Mouse (Mus musculus): ENCODE measurements around the gene Cstf3.

Gene Cstf3

GRCm38 (mm10) chr2:104603431-104603830 lies 13.1 kb downstream of the Cstf3 start:
- no peak for DNase-seq (ENCODE audit: extremely low read depth, low read depth)

DNA sequence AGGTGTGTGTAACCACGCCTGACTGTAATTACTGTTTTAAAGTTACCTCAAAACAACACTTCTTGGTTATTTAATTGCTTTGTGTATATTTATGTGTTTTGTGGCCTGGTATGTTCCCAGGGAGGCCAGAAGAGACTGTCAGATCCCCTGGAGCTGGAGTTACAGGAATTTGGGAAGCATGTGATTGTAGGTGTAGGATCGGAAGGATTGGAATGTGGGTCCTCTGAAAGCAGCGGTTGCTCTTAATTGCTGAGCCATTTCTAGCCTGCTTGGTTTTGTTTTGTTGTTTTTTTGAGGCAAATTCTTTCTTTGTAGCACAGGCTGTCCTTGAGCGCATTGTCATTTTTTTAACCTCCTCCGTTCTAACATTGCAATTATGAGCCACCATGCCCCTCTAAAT lies 14.4 kb downstream of the Cstf3 start:
- DNase-seq (ENCODE audit: extremely low read depth, low read depth), result no peak

- DNase-seq (ENCODE audit: extremely low read depth, low read depth), result no peak
Measured at GRCm38 (mm10) chr2:104605560-104605959, 15.2 kb downstream of the Cstf3 start.

DNA sequence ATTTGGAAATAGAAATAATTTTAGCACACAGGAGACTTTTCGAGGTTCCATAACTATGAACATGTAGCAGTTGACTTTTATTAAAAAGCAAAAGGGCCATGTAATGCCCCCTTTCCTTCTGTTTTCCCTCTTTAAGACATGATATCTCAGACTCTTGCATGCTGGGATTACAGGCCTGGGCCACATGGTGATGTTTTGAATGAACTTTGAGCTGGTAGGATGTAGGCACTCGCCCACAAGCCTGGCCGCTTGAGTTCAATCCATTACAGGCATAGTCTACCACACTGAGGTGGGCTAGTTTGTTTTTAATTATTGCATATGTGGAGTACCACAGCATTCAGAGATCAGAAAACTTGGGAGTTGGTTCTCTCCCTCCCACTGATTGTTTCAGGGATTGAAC lies 24.5 kb downstream of the Cstf3 start:
- no peak for DNase-seq (ENCODE audit: extremely low read depth, low read depth)

DNA sequence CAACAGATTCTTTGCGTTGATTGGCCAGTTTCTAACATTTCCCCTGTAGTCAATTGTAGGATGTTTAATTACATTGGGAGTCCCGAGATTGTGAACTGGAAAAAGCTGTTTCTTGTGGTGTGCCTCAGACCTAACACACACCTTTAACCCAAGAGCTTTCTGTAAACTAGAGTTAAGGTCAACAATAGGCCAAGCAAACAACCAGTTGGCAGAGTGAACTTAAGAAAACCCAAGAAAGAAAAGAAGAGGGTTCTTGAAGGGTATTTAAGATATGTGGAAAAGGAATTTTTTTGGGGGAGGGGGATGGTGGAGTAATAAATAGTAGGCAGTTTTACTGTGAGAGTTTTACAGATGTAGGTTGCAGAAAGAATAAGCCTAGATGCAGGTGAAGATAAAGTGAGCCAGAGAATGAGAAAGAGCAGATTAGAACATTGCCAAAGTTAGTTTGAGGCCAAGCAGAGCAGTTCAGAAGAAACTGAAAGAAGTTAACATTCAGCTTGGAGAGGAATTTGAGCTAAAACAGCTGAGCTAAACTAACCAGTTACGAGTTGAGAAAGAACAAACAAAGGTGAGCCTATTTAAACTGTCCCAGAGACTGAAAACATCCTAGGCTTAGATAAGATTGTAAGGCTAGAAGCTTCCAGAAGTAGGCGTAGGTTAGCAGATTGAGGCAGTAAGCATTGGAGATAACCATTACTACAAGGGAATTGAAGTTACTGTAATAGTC lies 25.8 kb downstream of the Cstf3 start:
- no peak for DNase-seq (ENCODE audit: extremely low read depth, low read depth)

- DNase-seq (ENCODE audit: extremely low read depth, low read depth), result no peak
Measured at GRCm38 (mm10) chr2:104658659-104659058, 68.3 kb downstream of the Cstf3 start.

DNA sequence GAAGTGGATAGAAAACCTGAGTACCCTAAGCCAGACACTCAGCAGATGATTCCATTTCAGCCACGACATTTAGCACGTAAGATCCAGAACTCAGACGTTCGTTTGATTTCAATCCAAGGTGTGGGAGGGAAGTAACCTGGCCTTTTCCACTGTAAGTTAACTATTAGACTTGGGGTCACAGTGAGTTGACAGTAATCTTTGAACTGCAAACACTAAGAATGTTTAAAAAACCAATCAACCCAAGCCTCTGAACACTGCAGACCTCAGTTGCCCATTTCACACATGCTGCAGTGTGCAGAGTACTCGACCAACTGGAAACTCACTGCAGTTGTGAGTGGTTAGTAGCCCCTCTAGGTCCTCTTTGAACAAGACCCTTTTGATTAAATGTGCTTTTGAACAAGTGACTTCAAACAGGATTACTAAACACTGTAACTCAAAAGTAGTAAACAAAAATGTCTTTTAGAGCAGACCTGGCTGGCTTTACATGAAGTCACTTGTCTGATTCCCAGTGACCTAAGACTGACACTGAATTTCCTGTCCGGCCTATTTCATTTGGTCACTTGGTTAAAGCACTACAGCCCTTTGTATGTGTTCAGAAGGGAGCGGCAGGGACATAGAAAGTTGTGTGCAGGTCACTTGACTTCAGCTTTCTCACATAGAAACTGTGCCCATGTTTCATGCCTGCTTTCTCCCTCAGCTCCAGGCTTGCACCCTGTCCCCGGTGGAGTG lies 73.2 kb downstream of the Cstf3 start:
- no peak for DNase-seq (ENCODE audit: extremely low read depth, low read depth)

- DNase-seq (ENCODE audit: extremely low read depth, low read depth), result no peak
Measured at GRCm38 (mm10) chr2:104669122-104669804, 78.9 kb downstream of the Cstf3 start.

DNA sequence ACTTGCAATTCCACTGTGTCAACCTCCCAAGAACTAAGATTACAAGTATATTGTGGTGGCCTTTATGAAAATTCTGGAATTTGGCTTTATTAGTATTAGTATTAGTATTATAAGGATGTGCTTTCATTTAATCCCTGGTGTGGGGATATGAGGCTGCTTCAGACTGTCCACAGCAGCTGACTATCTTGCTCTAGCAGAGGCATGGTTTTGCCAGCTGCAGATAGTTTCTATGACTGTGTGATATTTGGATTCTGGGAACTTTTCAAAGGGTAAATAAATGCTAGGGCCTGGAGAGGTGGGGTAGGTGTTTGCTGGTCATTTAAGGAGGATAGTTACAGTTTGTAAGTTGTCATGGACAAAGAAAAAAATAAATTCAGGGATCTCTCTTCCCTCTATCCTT lies 81.4 kb downstream of the Cstf3 start:
- DNase-seq (ENCODE audit: extremely low read depth, low read depth), result no peak

DNA sequence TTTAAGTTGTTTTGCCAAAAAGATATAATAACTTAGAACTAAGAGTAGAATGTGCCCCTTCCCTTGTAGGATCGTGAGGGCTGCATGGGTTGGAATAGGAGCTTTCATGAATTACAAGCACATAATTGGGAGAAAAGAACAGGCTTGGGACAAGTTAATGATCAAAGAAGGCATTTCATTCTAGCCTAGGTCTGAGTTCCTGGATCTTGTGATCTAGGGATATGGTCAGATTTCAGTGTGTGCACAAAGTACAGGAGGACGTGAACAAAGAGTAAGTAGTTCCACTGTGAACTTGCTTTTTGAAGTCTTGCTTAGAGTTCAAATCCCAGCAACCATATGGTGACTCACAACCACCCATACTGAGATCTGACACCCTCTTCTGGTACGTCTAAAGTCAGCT lies 87.0 kb downstream of the Cstf3 start:
- no peak for DNase-seq (ENCODE audit: extremely low read depth, low read depth)

DNA sequence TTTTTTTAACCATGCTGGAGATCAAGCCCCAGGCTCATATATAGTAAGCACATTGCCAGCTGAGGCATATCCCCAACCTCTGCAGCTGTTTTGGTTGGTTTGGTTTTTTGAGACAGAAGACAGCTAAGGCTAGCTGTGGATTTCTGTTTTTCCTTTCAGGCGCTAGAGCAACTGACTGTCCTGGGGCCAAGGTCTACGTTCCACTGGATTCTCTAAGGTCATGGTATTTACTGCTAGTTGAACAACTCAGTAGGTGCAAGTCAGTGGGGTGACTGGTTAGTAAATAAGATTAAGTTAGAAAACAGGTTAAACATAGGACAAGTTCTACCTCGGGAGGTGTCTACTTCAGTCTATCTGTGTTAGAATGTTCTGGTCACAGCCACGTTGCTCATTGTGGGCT lies 94.4 kb downstream of the Cstf3 start:
- DNase-seq (ENCODE audit: extremely low read depth, low read depth), result no peak

DNA sequence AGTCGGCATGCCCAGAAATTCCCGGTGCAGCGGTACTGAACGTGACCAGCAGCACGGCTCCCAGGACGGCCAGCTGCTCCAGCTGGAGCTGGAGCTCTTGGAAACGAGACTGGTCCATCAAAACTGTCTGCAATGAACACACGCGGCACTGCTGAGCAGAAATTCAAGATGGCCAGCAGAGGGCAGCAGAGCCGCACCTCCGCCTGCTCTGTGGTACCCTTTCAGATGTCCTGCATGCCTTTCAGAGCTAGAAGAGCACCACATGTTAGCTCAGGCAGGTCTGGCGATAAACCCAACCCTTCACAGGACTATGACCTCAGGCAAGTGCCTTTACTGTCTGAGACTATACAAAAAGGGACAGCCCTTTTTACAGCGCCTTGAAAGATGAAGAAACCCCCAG lies 95.1 kb downstream of the Cstf3 start:
- DNase-seq (ENCODE audit: extremely low read depth, low read depth), result peak; percentile 38

- peak; percentile 65 for DNase-seq (ENCODE audit: extremely low read depth, low read depth)
Measured at GRCm38 (mm10) chr2:104687261-104687660, 96.9 kb downstream of the Cstf3 start.

- DNase-seq (ENCODE audit: extremely low read depth, low read depth), result no peak
Measured at GRCm38 (mm10) chr2:104688321-104688720, 98.0 kb downstream of the Cstf3 start.

GRCm38 (mm10) chr2:104688724-104689123 lies 98.4 kb downstream of the Cstf3 start:
- no peak for DNase-seq (ENCODE audit: extremely low read depth, low read depth)

DNA sequence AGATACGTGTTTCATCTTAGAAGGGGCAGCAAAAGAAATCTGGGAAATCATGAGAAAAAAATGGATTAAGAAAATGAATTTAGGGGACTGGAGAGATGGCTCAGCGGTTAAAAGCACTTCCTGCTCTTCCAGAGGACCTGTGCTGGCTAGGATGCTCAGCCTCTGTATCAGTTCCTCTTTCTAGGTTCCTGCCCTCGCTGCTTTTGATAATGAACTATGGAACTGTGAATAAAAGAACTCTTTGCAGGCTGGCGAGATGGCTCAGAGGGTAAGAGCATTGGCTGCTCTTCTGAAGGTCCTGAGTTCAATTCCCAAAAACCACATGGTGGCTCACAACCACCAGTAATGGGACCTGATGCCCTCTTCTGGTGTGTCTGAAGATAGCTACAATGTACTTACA lies 100.4 kb downstream of the Cstf3 start:
- peak; percentile 58 for DNase-seq (ENCODE audit: extremely low read depth, low read depth)

- DNase-seq (ENCODE audit: extremely low read depth, low read depth), result no peak
Measured at GRCm38 (mm10) chr2:104692551-104692950, 102.2 kb downstream of the Cstf3 start.

DNA sequence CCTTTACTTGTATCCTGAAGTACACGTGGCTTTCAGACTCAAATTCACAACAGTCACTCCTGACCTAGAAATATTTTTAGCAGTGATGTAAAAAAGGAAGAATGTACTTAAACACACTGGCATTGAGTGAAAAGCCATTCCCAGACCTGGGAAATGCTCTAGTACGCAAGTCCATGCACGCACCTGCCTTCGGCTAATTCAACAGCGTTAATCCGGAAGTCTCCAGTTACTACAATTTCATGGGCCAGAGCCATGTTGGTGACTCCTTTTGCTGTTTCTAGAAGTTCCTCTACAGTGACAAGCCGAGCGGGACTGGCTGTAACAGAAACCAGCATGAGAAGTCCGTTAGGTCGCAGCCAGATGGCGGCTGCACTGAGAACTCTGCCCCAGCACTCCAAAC lies 109.3 kb downstream of the Cstf3 start:
- DNase-seq (ENCODE audit: extremely low read depth, low read depth), result no peak

DNA sequence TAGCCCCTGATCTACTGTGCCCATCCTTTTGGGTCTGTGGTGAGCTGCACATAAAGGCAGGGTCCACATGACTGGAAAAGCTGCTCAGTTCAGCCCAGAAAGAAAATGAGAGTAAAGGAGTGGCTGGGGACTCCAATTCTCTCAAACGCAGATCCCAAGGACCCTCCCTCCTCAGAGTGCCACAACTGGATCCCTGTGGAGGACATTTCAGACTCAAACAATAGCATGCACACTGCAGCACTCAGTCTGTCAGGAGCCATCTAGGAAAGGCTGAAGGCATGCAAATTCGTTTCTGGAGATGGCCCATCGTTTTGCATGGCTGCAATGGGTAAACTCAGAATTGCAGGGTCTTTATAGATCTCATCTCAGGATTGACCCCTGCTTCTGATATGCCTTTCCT lies 112.8 kb downstream of the Cstf3 start:
- no peak for DNase-seq (ENCODE audit: extremely low read depth, low read depth)

DNA sequence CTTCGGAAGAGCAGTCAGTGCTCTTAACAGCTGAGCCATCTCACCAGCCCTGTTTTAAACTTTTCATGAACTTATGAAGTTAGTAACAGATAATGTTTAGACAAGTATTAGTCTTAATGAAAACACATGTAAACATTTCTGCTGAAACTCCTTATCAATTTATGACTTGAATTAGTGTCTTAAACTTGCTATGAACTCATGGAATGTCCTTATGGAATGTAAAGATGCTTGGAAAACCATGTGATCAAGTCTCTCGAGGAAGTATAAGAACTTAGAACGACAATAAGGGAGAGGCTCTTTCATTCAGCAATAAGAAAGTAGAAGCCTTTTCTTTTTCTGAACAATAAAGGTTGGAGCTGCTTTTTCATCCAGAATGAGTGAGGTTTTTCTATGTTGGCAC lies 114.0 kb downstream of the Cstf3 start:
- no peak for DNase-seq (ENCODE audit: extremely low read depth, low read depth)

DNA sequence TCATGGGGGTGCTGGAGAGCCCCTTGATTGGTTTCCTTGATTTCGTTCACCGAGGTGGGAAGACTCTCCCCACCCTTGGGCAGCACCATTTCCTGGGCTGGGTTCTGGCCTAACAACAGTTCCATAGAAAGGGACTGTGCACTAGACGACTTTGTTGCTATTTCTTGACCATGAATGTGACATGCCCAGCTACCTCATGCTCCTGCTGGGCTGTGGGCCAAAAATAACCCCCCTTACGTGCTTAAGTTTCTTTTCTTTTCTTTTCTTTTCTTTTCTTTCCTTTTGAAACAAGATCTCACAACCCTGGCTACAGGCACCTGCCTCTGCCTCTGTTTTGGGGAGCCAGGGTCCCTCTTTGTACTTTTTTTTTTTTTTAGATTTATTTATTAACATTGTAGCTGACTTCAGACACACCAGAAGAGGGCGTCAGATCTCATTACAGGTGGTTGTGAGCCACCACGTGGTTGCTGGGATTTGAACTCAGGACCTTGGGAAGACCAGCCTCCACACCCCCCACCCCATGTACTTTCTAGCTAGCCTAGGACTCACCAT lies 119.5 kb downstream of the Cstf3 start:
- DNase-seq (ENCODE audit: extremely low read depth, low read depth), result no peak

DNA sequence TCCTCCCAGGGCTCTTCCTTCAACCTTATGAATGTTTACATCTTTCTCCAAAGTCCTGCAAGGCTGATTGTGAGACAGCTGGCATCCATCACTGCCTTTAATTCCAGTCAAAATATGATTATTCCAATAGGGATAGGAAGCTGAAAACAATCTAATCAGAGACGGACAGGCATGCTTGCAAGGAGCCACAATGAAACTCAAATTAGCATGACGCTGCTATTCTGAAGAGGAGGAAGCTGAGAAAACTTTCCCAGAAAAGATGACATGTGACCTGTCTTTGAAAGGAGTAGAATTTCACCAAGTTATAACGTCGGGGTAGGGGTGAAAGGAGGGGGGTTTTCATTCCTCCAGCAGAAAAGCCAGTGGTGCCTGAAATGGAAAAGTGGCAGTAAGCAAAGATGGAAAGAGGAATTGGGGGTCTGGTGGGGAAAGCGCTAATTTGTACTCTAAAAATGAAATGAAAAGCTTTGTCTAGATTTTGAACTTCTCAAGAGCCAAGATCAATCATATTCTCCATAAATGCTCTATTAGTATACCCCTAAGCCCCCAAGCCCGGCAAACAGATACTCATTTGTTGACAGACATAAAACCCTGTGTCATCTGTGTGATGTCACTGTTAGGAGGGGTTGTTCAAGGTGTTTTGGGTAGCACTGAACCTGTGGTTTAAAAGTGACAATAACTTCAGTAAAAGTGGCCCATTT lies 120.5 kb downstream of the Cstf3 start:
- peak; percentile 69 for DNase-seq (ENCODE audit: extremely low read depth, low read depth)

Data from MEL-GATA-1-ER (cell line).